Mouse (Mus musculus): ENCODE results near the gene Rln1. TPM values are rescaled to one million over a fixed set of nuclear protein-coding genes. Genes with fewer than 3 reads are reported as not detected.

The Rln1 gene
- total and polyA plus RNA-seq, 3 experiments: not detected

GRCm38 (mm10) chr19:29361468-29362130 lies 27.1 kb upstream of the Rln1 start:
- dilution Hi-C loops (cut with MboI; ENCODE audit: extremely low pct_ligation_motif_present, extremely low pct_unique_long_range_greater_than_20kb, low sequenced_read_pairs): no loop called here
- H3K4me2 ChIP-seq (ENCODE audit: insufficient read depth, low read depth, poor library complexity, severe bottlenecking): peak overlapping the region; percentile 78
- in situ Hi-C loops (cut with MboI; ENCODE audit: low pct_ligation_motif_present, low pct_unique_long_range_greater_than_20kb, low sequenced_read_pairs): loop anchor here (25.0 kb wide), 2 partner anchors 451 to 574 kb away; partner anchors contain the start of genes 9930021J03Rik and Ranbp6
- TF ChIP-seq POLR2A (IDR thresholded peaks at IDR 0.05; ENCODE audit: low read depth, low read length) (peak; percentile 45; the same call in 1 of the 2 replicates), MXI1 (IDR thresholded peaks at IDR 0.05; ENCODE audit: low read depth, low read length) (0 out of 2 replicates have a peak, but pooled peaks have one; percentile 43), MEF2A (IDR thresholded peaks at IDR 0.05; ENCODE audit: borderline replicate concordance, low read depth, low read length) (no peak), ETS1 (conservative IDR thresholded peaks at IDR 0.05; ENCODE audit: low read depth, low read length) (peak; percentile 39; the same call in 1 of the 2 replicates), ZC3H11A (IDR thresholded peaks at IDR 0.05; ENCODE audit: low read depth, low read length) (no peak), E2F4 (IDR thresholded peaks at IDR 0.05; ENCODE audit: insufficient replicate concordance, low read depth, low read length) (no peak), TCF12 (IDR thresholded peaks at IDR 0.05; ENCODE audit: low read depth, low read length) (peak; percentile 49; the same call in 1 of the 2 replicates), USF2 (conservative IDR thresholded peaks at IDR 0.05; ENCODE audit: low read depth, low read length) (no peak), UBTF (IDR thresholded peaks at IDR 0.05; ENCODE audit: low read depth, low read length) (no peak), MAX (IDR thresholded peaks at IDR 0.05; ENCODE audit: low read length) (no peak), SMC3 (IDR thresholded peaks at IDR 0.05; ENCODE audit: low read depth, low read length) (no peak), RCOR1 (conservative IDR thresholded peaks at IDR 0.05; ENCODE audit: low read depth, low read length) (0 out of 2 replicates have a peak, but pooled peaks have one; percentile 14), MAFK (IDR thresholded peaks at IDR 0.05; ENCODE audit: insufficient replicate concordance, low read length) (no peak), TBP (conservative IDR thresholded peaks at IDR 0.05; ENCODE audit: low read depth, low read length) (no peak), HCFC1 (IDR thresholded peaks at IDR 0.05; ENCODE audit: low read depth, low read length) (peak; percentile 58), CHD2 (IDR thresholded peaks at IDR 0.05; ENCODE audit: low read length) (peak; percentile 19; the same call in 1 of the 2 replicates), SIN3A (IDR thresholded peaks at IDR 0.05; ENCODE audit: low read length) (peak; percentile 60; the same call in 1 of the 2 replicates), BHLHE40 (IDR thresholded peaks at IDR 0.05; ENCODE audit: low read depth, low read length) (peak; percentile 96), IRF4 (IDR thresholded peaks at IDR 0.05; ENCODE audit: low read depth, low read length) (no peak), NELFE (IDR thresholded peaks at IDR 0.05; ENCODE audit: low read depth, low read length) (no peak; the same call in 1 of the 2 replicates), ELF1 (IDR thresholded peaks at IDR 0.05; ENCODE audit: low read depth, low read length) (peak; percentile 72), GABPA (IDR thresholded peaks at IDR 0.05; ENCODE audit: insufficient replicate concordance, low read depth, low read length) (no peak), NRF1 (IDR thresholded peaks at IDR 0.05; ENCODE audit: low read depth, low read length) (peak; percentile 14), ZNF384 (IDR thresholded peaks at IDR 0.05; ENCODE audit: low read depth, low read length) (no peak), MAZ (IDR thresholded peaks at IDR 0.05; ENCODE audit: low read depth, low read length) (0 out of 2 replicates have a peak, but pooled peaks have one; percentile 19), CHD1 (IDR thresholded peaks at IDR 0.05; ENCODE audit: low read depth, low read length) (no peak)
- peak overlapping the region; percentile 53 to 69 (median 56) for H3K4me3 ChIP-seq (replicated peaks in 1 of 3; ENCODE audit: low read depth in 2 of 3, low read length in 2 of 3, poor library complexity in 1 of 3)
- H3K79me2 ChIP-seq (replicated peaks; ENCODE audit: control insufficient read depth, extremely low read depth, insufficient read depth, poor library complexity, severe bottlenecking): no peaks in the 10 kb centered on the region; the same call in 1 of the 2 replicates
- no peaks in the 10 kb centered on the region for H3K27me3 ChIP-seq (replicated peaks)
- H3K36me3 ChIP-seq (replicated peaks in 1 of 2; ENCODE audit: control insufficient read depth in 1 of 2, insufficient read depth in 1 of 2, low read length in 1 of 2): peaks cover 9 to 41% of the 10 kb centered on the region in 2 experiments
- H3K9me3 ChIP-seq (replicated peaks; ENCODE audit: low read length): no peaks in the 10 kb centered on the region
- H3K4me1 ChIP-seq (ENCODE audit: control insufficient read depth in 1 of 2, insufficient read depth in 2 of 2): peaks cover 21 to 50% of the 10 kb centered on the region in 2 experiments
- H3K9ac ChIP-seq (ENCODE audit: insufficient read depth, low read depth): peak overlapping the region; percentile 40
- H3K27ac ChIP-seq (ENCODE audit: insufficient read depth, low read depth): no peak overlapping the region
- peak; percentile 92 for DNase-seq (ENCODE audit: extremely low read depth)
